Mouse (Mus musculus) T-cell, adult 2 months (primary cell): ENCODE results near the gene Stfa1.
"Not testable (repeated sequence)": the region's sequence is repeated elsewhere in the genome, so short reads cannot be mapped to it uniquely, and the experiment has no call there.

Experiments
- DNase-seq: peaks from one replicate; pipeline ENCODE4 v3.0.0; 2022; ENCODE audit warnings: low spot score

Gene Stfa1

DNA sequence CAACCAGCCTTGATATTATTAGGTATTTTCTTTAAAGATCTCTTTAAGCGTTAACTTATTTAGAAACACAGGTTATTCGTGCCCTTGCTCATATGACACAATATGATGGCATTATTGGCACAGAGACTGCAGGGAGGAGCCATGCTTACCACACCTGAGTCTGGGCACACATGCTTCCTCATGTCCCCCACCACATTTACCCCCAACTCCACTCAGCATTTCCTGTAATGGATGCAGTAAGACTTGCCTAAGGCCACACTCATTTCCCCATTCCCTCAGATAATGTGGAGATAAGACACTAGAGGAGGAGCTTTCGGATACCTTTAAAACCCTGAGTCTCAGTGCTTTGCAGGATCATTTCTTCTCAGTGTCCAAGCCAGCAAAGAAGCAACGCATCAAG, at the start of gene Stfa1:
Gene Stfa1 (plus strand): TSS at position 156 of the 400 bp plus-strand sequence.
- DNase-seq = not testable (repeated sequence)

GRCm38 (mm10) chr16:36260585-36260984, 16.2 kb upstream of the Stfa1 start:
- not testable (repeated sequence) for DNase-seq

DNA sequence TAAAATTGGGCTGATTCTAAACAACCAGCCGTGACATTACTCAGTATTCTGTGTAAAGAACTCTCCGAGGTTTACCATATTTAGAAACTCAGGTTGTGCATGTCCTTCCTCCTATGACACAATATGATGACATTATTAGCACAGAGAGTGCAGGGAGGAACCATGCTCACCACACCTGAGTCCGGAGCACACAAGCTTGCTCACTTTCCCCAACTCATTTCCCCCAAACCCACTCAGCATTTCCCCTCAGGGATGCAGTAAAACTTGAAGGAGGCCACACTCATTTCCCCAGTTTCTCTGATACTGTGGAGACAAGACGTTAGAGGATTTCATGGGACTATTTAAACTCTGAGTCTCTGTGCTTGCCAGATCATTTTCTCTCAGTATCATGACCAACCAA, 12.4 kb downstream of the Stfa1 start:
- DNase-seq = no peak

DNA sequence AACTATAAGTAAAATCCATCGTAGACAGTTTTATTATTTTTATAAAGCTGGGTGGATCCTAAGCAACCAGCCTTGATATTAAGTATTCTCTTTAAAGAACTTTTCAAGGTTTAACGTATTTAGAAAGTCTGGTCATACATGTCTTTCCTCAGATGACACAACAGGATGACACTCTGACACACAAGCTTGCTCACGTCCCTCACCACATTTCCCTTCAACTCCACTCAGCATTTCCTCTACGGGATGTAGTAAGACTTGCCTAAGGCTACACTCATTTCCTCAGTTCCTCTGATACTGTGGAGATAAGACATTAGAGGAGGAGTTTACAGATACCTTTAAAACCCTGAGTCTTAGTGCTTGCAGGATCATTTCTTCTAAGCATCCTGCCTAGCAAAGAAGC, 30.9 kb downstream of the Stfa1 start:
- no peak for DNase-seq

- DNase-seq = not testable (repeated sequence)
These were observed 39.4 kb downstream of the Stfa1 start for GRCm38 (mm10) chr16:36316111-36316510.

DNA sequence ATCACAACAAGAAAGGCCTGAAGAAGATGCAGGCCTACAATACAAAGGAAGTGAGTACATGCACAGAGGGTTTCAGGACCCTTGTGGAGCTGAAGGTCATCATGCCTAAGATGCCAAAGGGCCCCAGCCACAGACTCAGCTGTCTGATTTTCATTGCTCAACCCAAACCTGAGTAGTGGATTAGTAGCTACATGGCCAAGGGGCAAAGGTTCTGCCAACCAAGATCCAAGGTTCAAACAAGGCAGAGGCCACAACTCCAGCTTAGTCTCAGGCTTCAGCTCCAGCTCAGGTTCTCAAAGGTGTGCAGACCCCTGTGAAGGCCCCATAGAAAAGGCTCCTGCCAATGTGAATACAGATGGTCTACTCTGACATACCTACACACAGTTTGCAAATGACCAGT, 42.5 kb downstream of the Stfa1 start:
- no peak for DNase-seq

- no peak for DNase-seq
These were observed 57.5 kb downstream of the Stfa1 start, which contains the start of gene BC117090 for GRCm38 (mm10) chr16:36334232-36334631. TSS of gene BC117090 (minus strand) at chr16:36334332.
